30 mouse cellular contexts compared by ENCODE assay signal in the genomic region with DNA sequence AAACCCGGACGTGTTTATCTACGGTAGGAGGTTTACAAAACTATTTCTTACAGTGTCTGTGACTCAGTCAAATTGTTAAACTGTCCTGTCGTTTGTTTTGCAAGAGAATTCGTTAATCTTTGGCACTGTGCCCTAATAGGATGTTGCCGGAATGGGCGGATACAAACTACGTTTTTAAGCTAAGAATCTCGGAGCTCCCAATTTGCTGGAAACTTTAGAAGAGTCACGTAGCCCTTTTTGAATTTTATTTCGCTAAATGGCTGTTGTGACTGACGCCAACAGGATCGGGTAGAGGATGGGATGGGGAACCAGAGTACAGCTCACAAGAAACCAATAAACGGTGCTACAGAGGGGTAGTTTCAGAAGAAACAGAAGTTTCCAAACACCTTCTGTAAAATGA. TPM values are rescaled to one million over a fixed set of nuclear protein-coding genes. Genes with fewer than 3 reads are reported as not detected.
A peak's percentile ranks its signal among the peaks of the same experiment; 100 is the strongest.
DNase-seq lines count a peak whose midpoint lies in the region; ATAC-seq and TF ChIP-seq lines count a peak whose summit lies in the region.
"Had no signal": no experiment of that assay in that cellular context is flagged by ENCODE, and none has a peak within 500 bp of the region (broad histone marks: within the 10 kb centered on the region; RNA-seq: fewer than 3 reads in every experiment).

No protein-coding gene starts in this region.

- no peaks in the 10 kb centered on the region for H3K9me3 ChIP-seq in midbrain, embryonic 14.5 days (ENCODE audit: control insufficient read depth, low read length)
- no peaks in the 10 kb centered on the region for H3K9me3 ChIP-seq in midbrain, postnatal 0 days (ENCODE audit: low read length)
- H3K9me3 ChIP-seq: embryonic facial prominence, embryonic 13.5 days; forebrain, embryonic 10.5 days; heart, embryonic 13.5 days; hindbrain, embryonic 10.5 days; hindbrain, embryonic 15.5 days; liver, embryonic 15.5 days; neural tube, embryonic 15.5 days had no signal

- TF ChIP-seq CTCF in midbrain, postnatal 0 days (IDR thresholded peaks at IDR 0.05): no peak
- no peak for TF ChIP-seq CTCF in Patski (IDR thresholded peaks at IDR 0.05)

- H3K4me2 ChIP-seq in midbrain, embryonic 14.5 days (ENCODE audit: low read length): no peak overlapping the region
- H3K4me2 ChIP-seq in midbrain, postnatal 0 days (ENCODE audit: low read depth, low read length, poor library complexity, severe bottlenecking): no peak overlapping the region
- H3K4me2 ChIP-seq: embryonic facial prominence, embryonic 13.5 days; hindbrain, embryonic 15.5 days; liver, embryonic 15.5 days; neural tube, embryonic 15.5 days had no signal

- ATAC-seq in midbrain, embryonic 14.5 days (ENCODE audit: low FRiP score, low TSS enrichment): no peak
- no peak for ATAC-seq in midbrain, postnatal 0 days (ENCODE audit: low FRiP score)
- ATAC-seq in Patski: no peak
- 0 out of 2 replicates have a peak, but pooled peaks have one; percentile 2 for ATAC-seq in megakaryocyte, adult 5-6 weeks (ENCODE audit: poor library complexity, severe bottlenecking)
- ATAC-seq: activated CD4-positive, CD25-positive, alpha-beta regulatory T cell, adult 4 months; inflammation-experienced regulatory T-cells, adult 6 months had no signal

- no peak overlapping the region for H3K4me3 ChIP-seq in midbrain, embryonic 14.5 days (replicated peaks; ENCODE audit: low read depth, low read length)
- H3K4me3 ChIP-seq in midbrain, postnatal 0 days (ENCODE audit: low read depth, low read length): no peak overlapping the region
- H3K4me3 ChIP-seq: embryonic facial prominence, embryonic 13.5 days; heart, adult 2 months; heart, embryonic 13.5 days; hindbrain, embryonic 10.5 days; hindbrain, embryonic 15.5 days; liver, embryonic 15.5 days; neural tube, embryonic 15.5 days had no signal

- in situ Hi-C loops in Patski (cut with MboI; ENCODE audit: low pct_unique_long_range_greater_than_20kb): no loop called here

- peak; percentile 21 for DNase-seq in heart, adult 8-10 months (ENCODE audit: low spot score)
- DNase-seq in heart, postnatal 36 days: no peak
- DNase-seq in midbrain, embryonic 14.5 days: peak; percentile 62
- DNase-seq in midbrain, postnatal 0 days (ENCODE audit: low spot score): no peak
- DNase-seq in Patski (ENCODE audit: low read depth, low spot score): peak; percentile 35
- DNase-seq in ovary, adult 18-20 months (ENCODE audit: low spot score): no peak
- DNase-seq: adrenal gland, adult 2 months; adrenal gland, postnatal 36 days; cerebellum, adult 8-10 months; heart, adult 2 months; heart, postnatal 10 days; kidney, adult 11 months; kidney, postnatal 14 days; liver; lung, postnatal 4 days had no signal

- no peak overlapping the region for H3K9ac ChIP-seq in midbrain, embryonic 14.5 days (replicated peaks; ENCODE audit: low read length)
- no peak overlapping the region for H3K9ac ChIP-seq in midbrain, postnatal 0 days (replicated peaks; ENCODE audit: low read length, poor library complexity, severe bottlenecking)
- H3K9ac ChIP-seq: embryonic facial prominence, embryonic 13.5 days; heart, embryonic 13.5 days; hindbrain, embryonic 15.5 days; liver, embryonic 15.5 days; neural tube, embryonic 15.5 days had no signal

- under 1% methylated on average over 14 of the region's 14 CpGs for WGBS in midbrain, embryonic 14.5 days
- 2% methylated on average over 14 of the region's 14 CpGs for WGBS in midbrain, postnatal 0 days

- intact Hi-C loops in heart, postnatal 36 days (cut with DNase I): no loop called here

- H3K36me3 ChIP-seq in midbrain, embryonic 14.5 days (ENCODE audit: control insufficient read depth, insufficient read depth, low read length): no peaks in the 10 kb centered on the region
- no peaks in the 10 kb centered on the region for H3K36me3 ChIP-seq in midbrain, postnatal 0 days (ENCODE audit: insufficient read depth, low read length)
- H3K36me3 ChIP-seq: embryonic facial prominence, embryonic 13.5 days; forebrain, embryonic 10.5 days; heart, embryonic 13.5 days; hindbrain, embryonic 10.5 days; hindbrain, embryonic 15.5 days; liver, embryonic 15.5 days; neural tube, embryonic 15.5 days had no signal

- H3K27ac ChIP-seq in midbrain, embryonic 14.5 days (replicated peaks; ENCODE audit: low read depth, low read length): no peak overlapping the region
- H3K27ac ChIP-seq in midbrain, postnatal 0 days (ENCODE audit: low read depth, low read length): no peak overlapping the region
- H3K27ac ChIP-seq: embryonic facial prominence, embryonic 13.5 days; forebrain, embryonic 10.5 days; heart, adult 2 months; heart, embryonic 13.5 days; hindbrain, embryonic 10.5 days; hindbrain, embryonic 15.5 days; liver, embryonic 15.5 days; neural tube, embryonic 15.5 days had no signal

- peaks cover 95% of the 10 kb centered on the region for H3K27me3 ChIP-seq in midbrain, embryonic 14.5 days (ENCODE audit: control insufficient read depth, insufficient read depth, low read length)
- peaks cover 71% of the 10 kb centered on the region for H3K27me3 ChIP-seq in midbrain, postnatal 0 days (ENCODE audit: insufficient read depth, low read length)
- no peaks in the 10 kb centered on the region for H3K27me3 ChIP-seq in Patski

- POLR2A ChIA-PET in Patski (lab: Charles Lee): no interaction called here

- CTCF ChIA-PET in Patski (lab: Charles Lee): no interaction called here

- no peaks in the 10 kb centered on the region for H3K4me1 ChIP-seq in midbrain, embryonic 14.5 days (ENCODE audit: control insufficient read depth, insufficient read depth, low read length)
- no peaks in the 10 kb centered on the region for H3K4me1 ChIP-seq in midbrain, postnatal 0 days (ENCODE audit: insufficient read depth, low read length)
- H3K4me1 ChIP-seq: embryonic facial prominence, embryonic 13.5 days; hindbrain, embryonic 15.5 days; liver, embryonic 15.5 days; neural tube, embryonic 15.5 days had no signal

RNA-seq across cellular contexts. Expression of a gene that starts 20.4 kb away (rescaled TPM):
- under 1 TPM in 2 of 4 experiments, not detected in 2; 0.32 to 0.62 TPM for total RNA-seq in heart, adult 8-10 months (2022)
- total RNA-seq in heart, postnatal 36 days (2021): not detected
- polyA plus RNA-seq in midbrain, embryonic 14.5 days (2014; fragmentation: Nextera tagmentation; extraction: Ambion mirVana): not detected in 2 replicates
- not detected in 2 replicates for total RNA-seq in midbrain, postnatal 0 days (2014; rRNA removed)
- not detected in 2 replicates for polyA plus RNA-seq in midbrain, postnatal 0 days (2015; fragmentation: Nextera tagmentation; extraction: Ambion mirVana)
- 109 TPM for polyA plus RNA-seq in Patski (2021)
- not detected in 2 replicates for total RNA-seq in megakaryocyte, adult 5-6 weeks (2015)
- not detected in 2 replicates for total RNA-seq in megakaryocyte, adult 5-6 weeks (2017)
- total RNA-seq: gastrocnemius, postnatal 4 days; heart, adult 2 months had no signal
- polyA plus RNA-seq: CD4-positive, CD25-positive, alpha-beta regulatory T cell, adult 4 months; embryonic facial prominence, embryonic 13.5 days; forebrain, embryonic 10.5 days; forebrain, embryonic 16.5 days; heart, embryonic 13.5 days; hindbrain, embryonic 10.5 days; hindbrain, embryonic 15.5 days; kidney, embryonic 14.5 days; liver, embryonic 15.5 days; lung, embryonic 16.5 days; neural tube, embryonic 15.5 days had no signal

RNA-seq across cellular contexts. Expression of a gene that starts 36.8 kb away (rescaled TPM):
- total RNA-seq in heart, adult 8-10 months (2022): 1 to 10 TPM in 1 of 4 experiments, under 1 TPM in 3; 0.50 to 1.9 (median 0.71) TPM
- under 1 TPM; 0.50 to 0.76 TPM for total RNA-seq in heart, postnatal 36 days (2021)
- 0.47 and 0.75 TPM in 2 replicates for polyA plus RNA-seq in midbrain, embryonic 14.5 days (2014; fragmentation: Nextera tagmentation; extraction: Ambion mirVana)
- total RNA-seq in midbrain, postnatal 0 days (2014; rRNA removed): 1.2 and 4.2 TPM in 2 replicates
- polyA plus RNA-seq in midbrain, postnatal 0 days (2015; fragmentation: Nextera tagmentation; extraction: Ambion mirVana): 2.1 and 2.8 TPM in 2 replicates
- 17.7 TPM for polyA plus RNA-seq in Patski (2021)
- total RNA-seq in megakaryocyte, adult 5-6 weeks (2015): not detected in 2 replicates
- total RNA-seq in megakaryocyte, adult 5-6 weeks (2017): 0.41 TPM in 1 of 2 replicates, not detected in the other
- polyA plus RNA-seq: liver, embryonic 15.5 days had no signal

Comparison
In these comparisons a context has a peak if more than half of its experiments do, and no peak if none do; other contexts are left out.
1. DNase-seq: peak in heart, adult 8-10 months (single experiment), midbrain, embryonic 14.5 days (single experiment) and Patski (single experiment); none in heart, postnatal 36 days (0 of 2), midbrain, postnatal 0 days (single experiment) and ovary, adult 18-20 months (single experiment).